Mouse (Mus musculus): ENCODE measurements around the gene Gpkow.

DNA sequence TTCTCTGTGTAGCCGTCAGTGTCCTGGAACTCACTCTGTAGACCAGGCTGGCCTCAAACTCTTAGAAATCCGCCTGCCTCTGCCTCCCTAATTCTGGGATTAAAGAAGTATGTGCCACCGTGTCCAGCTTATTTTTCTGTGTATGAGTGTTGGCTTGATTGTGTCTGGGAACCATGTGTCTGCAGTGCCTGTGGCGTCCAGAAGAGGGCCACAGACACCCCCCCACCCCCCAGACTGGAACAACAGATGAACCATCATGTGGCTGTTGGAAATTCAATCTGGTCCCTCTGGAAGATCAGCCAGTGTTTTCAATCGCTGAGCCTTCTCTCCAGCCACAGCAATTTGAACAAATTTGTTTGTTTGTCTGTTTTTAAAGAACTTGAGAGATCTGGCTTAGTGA is 46.5 kb downstream of the Gpkow start:
- TF ChIP-seq CTCF (conservative IDR thresholded peaks at IDR 0.05; ENCODE audit: insufficient read depth, insufficient read length, low read depth, low read length) (peak; percentile 39), POLR2A (IDR thresholded peaks at IDR 0.05; ENCODE audit: low read depth, low read length) (no peak)

Data from kidney, adult 2 months (tissue).